Mouse (Mus musculus): ENCODE measurements around the gene Tmem59.

DNA sequence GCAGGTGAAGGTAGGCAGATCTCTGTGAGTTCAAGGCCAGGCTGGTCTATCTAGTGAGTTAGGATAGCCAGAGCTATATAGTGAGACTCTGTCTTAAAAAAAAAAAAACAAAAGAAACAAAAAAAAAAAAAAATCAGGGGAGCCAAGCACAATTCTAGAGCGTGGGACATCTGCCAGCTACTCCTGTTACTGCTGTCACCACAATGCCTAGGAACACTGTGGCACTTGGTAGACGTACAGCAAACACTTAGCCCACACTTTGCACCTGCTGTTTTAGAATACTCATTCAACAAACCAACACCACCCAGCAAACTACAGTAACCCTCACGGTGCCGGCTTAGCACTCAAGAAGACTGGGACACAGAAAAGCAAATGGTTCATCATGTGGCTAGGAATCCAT, 33.3 kb downstream of the Tmem59 start:
- no peak for TF ChIP-seq CTCF (IDR thresholded peaks at IDR 0.05 in 2 of 3, conservative IDR thresholded peaks at IDR 0.05 in 1 of 3; ENCODE audit: control insufficient read depth in 1 of 3, insufficient read depth in 1 of 3, low read depth in 2 of 3, low read length in 3 of 3, poor library complexity in 1 of 3, severe bottlenecking in 1 of 3)
- TF ChIP-seq MAX (IDR thresholded peaks at IDR 0.05; ENCODE audit: low read length): no peak
- no peak for TF ChIP-seq GATA1 (IDR thresholded peaks at IDR 0.05; ENCODE audit: low read depth, low read length)
- no peak for TF ChIP-seq UBTF (IDR thresholded peaks at IDR 0.05; ENCODE audit: borderline replicate concordance, insufficient read depth, low read depth, low read length)
- TF ChIP-seq EP300 (IDR thresholded peaks at IDR 0.05; ENCODE audit: low read depth in 1 of 2, low read length in 2 of 2): no peak
- TF ChIP-seq POLR2A (IDR thresholded peaks at IDR 0.05; ENCODE audit: control insufficient read depth in 1 of 2, insufficient read depth in 1 of 2, low read depth in 1 of 2, low read length in 2 of 2, poor library complexity in 1 of 2): no peak
- no peak for TF ChIP-seq TCF12 (IDR thresholded peaks at IDR 0.05; ENCODE audit: low read depth, low read length)
- TF ChIP-seq MEF2A (IDR thresholded peaks at IDR 0.05; ENCODE audit: extremely low read depth, insufficient replicate concordance, low read depth, low read length, poor library complexity, severe bottlenecking): no peak
- TF ChIP-seq MYC (IDR thresholded peaks at IDR 0.05; ENCODE audit: low read depth, low read length): no peak
- TF ChIP-seq CHD2 (IDR thresholded peaks at IDR 0.05; ENCODE audit: low read length): no peak

Measured in MEL (cell line).